8 mouse cellular contexts compared by ENCODE assay signal in the genomic region with DNA sequence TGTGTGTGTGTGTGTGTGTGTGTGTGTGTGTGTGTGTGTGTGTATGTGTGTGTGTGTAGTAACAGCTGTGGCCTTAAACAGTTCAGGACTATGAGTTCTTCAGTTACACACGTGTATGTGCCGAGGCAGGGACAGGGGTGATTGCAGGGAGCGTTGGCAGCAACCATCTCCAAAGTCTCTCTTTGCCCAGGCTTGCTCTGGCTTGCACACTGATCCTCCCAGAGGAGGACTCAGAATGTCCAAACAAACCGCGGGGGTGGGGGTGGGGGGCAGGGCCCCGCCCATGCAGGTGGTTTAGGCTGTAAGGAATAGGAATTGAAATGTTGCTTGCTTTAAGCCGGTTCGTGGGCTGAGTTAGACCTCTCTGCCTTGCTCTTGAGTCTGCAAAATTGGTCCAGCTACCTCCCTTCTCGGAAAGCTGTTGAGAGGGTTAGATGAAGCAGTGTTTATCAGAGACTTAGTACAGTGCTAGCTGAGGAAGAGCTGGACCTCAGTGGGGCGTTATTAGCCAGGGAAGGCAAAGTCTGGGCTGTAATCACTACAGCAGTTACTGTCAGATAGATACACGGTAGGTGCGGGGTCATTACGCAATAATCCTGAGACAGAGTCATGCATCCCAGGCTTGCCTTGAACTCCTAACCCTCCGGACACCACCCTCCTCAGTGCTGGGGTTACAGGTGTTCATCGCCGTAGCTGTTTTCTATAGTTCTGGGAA. TPM values are rescaled to one million over a fixed set of nuclear protein-coding genes. Genes with fewer than 3 reads are reported as not detected.
A peak's percentile ranks its signal among the peaks of the same experiment; 100 is the strongest.
DNase-seq lines count a peak whose midpoint lies in the region; ATAC-seq and TF ChIP-seq lines count a peak whose summit lies in the region.

No protein-coding gene starts in this region.

- TF ChIP-seq CTCF in liver, embryonic 14.5 days (IDR thresholded peaks at IDR 0.05; ENCODE audit: low read depth): no peak

- no peaks in the 10 kb centered on the region for H3K36me3 ChIP-seq in heart, embryonic 11.5 days (ENCODE audit: control insufficient read depth, insufficient read depth, low read length)
- no peaks in the 10 kb centered on the region for H3K36me3 ChIP-seq in liver, embryonic 14.5 days (replicated peaks; ENCODE audit: control insufficient read depth, insufficient read depth, low read depth)

- no peaks in the 10 kb centered on the region for H3K9me3 ChIP-seq in heart, embryonic 11.5 days (replicated peaks; ENCODE audit: control insufficient read depth, low read length)
- no peaks in the 10 kb centered on the region for H3K9me3 ChIP-seq in liver, embryonic 14.5 days (ENCODE audit: control insufficient read depth, low read length)

- no peak for TF ChIP-seq EP300 in liver, embryonic 14.5 days (IDR thresholded peaks at IDR 0.05; ENCODE audit: low read depth)

- H3K27me3 ChIP-seq in heart, embryonic 11.5 days (ENCODE audit: control insufficient read depth, insufficient read depth, low read length): no peaks in the 10 kb centered on the region
- no peaks in the 10 kb centered on the region for H3K27me3 ChIP-seq in liver, embryonic 14.5 days (ENCODE audit: control insufficient read depth, insufficient read depth, low read length)

- intact Hi-C loops in heart, postnatal 36 days (cut with DNase I): no loop called here

- H3K27ac ChIP-seq in heart, embryonic 11.5 days (ENCODE audit: low read depth, low read length): no peak overlapping the region
- H3K27ac ChIP-seq in liver, embryonic 14.5 days: no peak overlapping the region

- H3K4me1 ChIP-seq in heart, embryonic 11.5 days (ENCODE audit: control insufficient read depth, insufficient read depth, low read length): peaks cover 25% of the 10 kb centered on the region
- peaks cover 19 to 27% of the 10 kb centered on the region in 2 experiments for H3K4me1 ChIP-seq in liver, embryonic 14.5 days (replicated peaks; ENCODE audit: control insufficient read depth in 2 of 2, insufficient read depth in 2 of 2, low read length in 1 of 2)

- H3K4me2 ChIP-seq in heart, embryonic 11.5 days: peak overlapping the region; percentile 74
- peak overlapping the region; percentile 86 for H3K4me2 ChIP-seq in liver, embryonic 14.5 days (ENCODE audit: low read depth)

- WGBS in heart, embryonic 11.5 days (ENCODE audit: insufficient replicate concordance): 65% methylated on average over 16 of the region's 16 CpGs
- 10% methylated on average over 16 of the region's 16 CpGs for WGBS in liver, embryonic 14.5 days (ENCODE audit: insufficient replicate concordance)

- no peak for ATAC-seq in heart, embryonic 11.5 days (replicated peaks; ENCODE audit: insufficient number of reproducible peaks, low FRiP score, low TSS enrichment)
- peak; percentile 34; the same call in 1 of the 2 replicates for ATAC-seq in liver, embryonic 14.5 days (ENCODE audit: insufficient read depth)
- ATAC-seq in activated CD4-positive, CD25-positive, alpha-beta regulatory T cell, adult 4 months: no peak

- peak overlapping the region; percentile 28; the same call in 1 of the 2 replicates for H3K4me3 ChIP-seq in heart, embryonic 11.5 days (ENCODE audit: low read depth, low read length)
- H3K4me3 ChIP-seq in liver, embryonic 14.5 days (ENCODE audit: insufficient read depth in 1 of 2, low read depth in 2 of 2, low read length in 2 of 2): peak overlapping the region in 1 of 2 experiments; percentile 23; a peak in 1 of 4 replicates

- DNase-seq in heart, postnatal 36 days: no peak
- peak; percentile 49 to 58 for DNase-seq in urinary bladder, postnatal 36 days (ENCODE audit: low spot score in 2 of 2)
- no peak for DNase-seq in urinary bladder, postnatal 4 days (ENCODE audit: low spot score in 2 of 2)
- DNase-seq in liver, embryonic 14.5 days (ENCODE audit: low read depth in 3 of 3, low spot score in 3 of 3): no peak
- DNase-seq in cerebellum, postnatal 36 days: no peak
- DNase-seq in right cerebral cortex, postnatal 10 days (ENCODE audit: low spot score in 2 of 2): no peak

- no peak overlapping the region for H3K9ac ChIP-seq in heart, embryonic 11.5 days (ENCODE audit: low read depth, low read length)
- H3K9ac ChIP-seq in liver, embryonic 14.5 days (replicated peaks): no peak overlapping the region

RNA-seq across cellular contexts. Expression of a gene that starts 5.9 kb away (rescaled TPM):
- polyA plus RNA-seq in heart, embryonic 11.5 days (2014; fragmentation: Nextera tagmentation; extraction: Ambion mirVana): 11.7 and 11.8 TPM in 2 replicates
- total RNA-seq in heart, postnatal 36 days (2021): 1 to 10 TPM; 6.8 to 8.0 TPM
- 3.9 and 4.3 TPM in 2 replicates for polyA plus RNA-seq in liver, embryonic 14.5 days (2012; rRNA removed)
- 4.3 and 5.4 TPM in 2 replicates for polyA plus RNA-seq in liver, embryonic 14.5 days (2014; fragmentation: Nextera tagmentation; extraction: Ambion mirVana)
- under 1 TPM; 0.70 to 0.90 TPM for polyA plus RNA-seq in activated CD4-positive, CD25-positive, alpha-beta regulatory T cell, adult 4 months (2017; shearing (Covaris generic))

RNA-seq across cellular contexts. Expression of a gene that starts 18.4 kb away (rescaled TPM):
- 2.0 and 2.7 TPM in 2 replicates for polyA plus RNA-seq in heart, embryonic 11.5 days (2014; fragmentation: Nextera tagmentation; extraction: Ambion mirVana)
- total RNA-seq in heart, postnatal 36 days (2021): 10 to 100 TPM; 17.3 to 20.0 TPM
- polyA plus RNA-seq in liver, embryonic 14.5 days (2012; rRNA removed): 0.04 and 0.16 TPM in 2 replicates
- 0.04 and 0.11 TPM in 2 replicates for polyA plus RNA-seq in liver, embryonic 14.5 days (2014; fragmentation: Nextera tagmentation; extraction: Ambion mirVana)
- 1 to 10 TPM in 1 of 2 experiments, under 1 TPM in 1; 0.16 to 1.4 TPM for polyA plus RNA-seq in activated CD4-positive, CD25-positive, alpha-beta regulatory T cell, adult 4 months (2017; shearing (Covaris generic))

RNA-seq across cellular contexts. Expression of a gene that starts 59.0 kb away (rescaled TPM):
- polyA plus RNA-seq in heart, embryonic 11.5 days (2014; fragmentation: Nextera tagmentation; extraction: Ambion mirVana): 0.26 TPM in 1 of 2 replicates, not detected in the other
- under 1 TPM; 0.35 to 0.50 TPM for total RNA-seq in heart, postnatal 36 days (2021)
- 0.02 TPM in 1 of 2 replicates, not detected in the other for polyA plus RNA-seq in liver, embryonic 14.5 days (2012; rRNA removed)
- not detected in 2 replicates for polyA plus RNA-seq in liver, embryonic 14.5 days (2014; fragmentation: Nextera tagmentation; extraction: Ambion mirVana)
- under 1 TPM; 0.24 to 0.85 TPM for polyA plus RNA-seq in activated CD4-positive, CD25-positive, alpha-beta regulatory T cell, adult 4 months (2017; shearing (Covaris generic))

Comparison
In these comparisons a context has a peak if more than half of its experiments do, and no peak if none do; other contexts are left out.
1. DNase-seq: peak in urinary bladder, postnatal 36 days (2 of 2); none in heart, postnatal 36 days (0 of 2), urinary bladder, postnatal 4 days (0 of 2), liver, embryonic 14.5 days (0 of 3), cerebellum, postnatal 36 days (0 of 2) and right cerebral cortex, postnatal 10 days (0 of 2).